Mouse (Mus musculus) myocyte (in vitro differentiated cells): Measurements from ENCODE around the gene R3hdm4.

Experiments
- CEBPB ChIP-seq: IDR thresholded peaks from 2 replicates; pipeline ENCODE4 v1.6.1; 2011; ENCODE audit warnings: mild to moderate bottlenecking, moderate library complexity; ENCODE audit not compliant: poor library complexity, insufficient read depth, severe bottlenecking
- E2F4 ChIP-seq: IDR thresholded peaks from one replicate; pipeline ENCODE4 v1.6.1; 2011; ENCODE audit warnings: mild to moderate bottlenecking, control low read depth, moderate library complexity; ENCODE audit not compliant: insufficient read depth
- MAX ChIP-seq: IDR thresholded peaks from one replicate; pipeline ENCODE4 v1.6.1; 2011; ENCODE audit warnings: low read depth, mild to moderate bottlenecking, control low read depth
- MYOD1 ChIP-seq, 3 experiments: IDR thresholded peaks; one replicate each; pipeline ENCODE4 v1.6.1; 2011; ENCODE audit warnings: control low read depth in 2 of 3, low read depth in 2 of 3, mild to moderate bottlenecking in 2 of 3, moderate library complexity in 1 of 3; ENCODE audit not compliant: insufficient read length in 2 of 3, control insufficient read depth in 1 of 3
- MYOG ChIP-seq, 3 experiments: IDR thresholded peaks; one replicate each; pipeline ENCODE4 v1.6.1; 2011; ENCODE audit warnings: control low read depth in 2 of 3, low read depth in 2 of 3, mild to moderate bottlenecking in 2 of 3; ENCODE audit not compliant: insufficient read length in 2 of 3, control insufficient read depth in 1 of 3, insufficient read depth in 1 of 3
- POLR2A ChIP-seq: IDR thresholded peaks from one replicate; pipeline ENCODE4 v1.6.1; 2011; ENCODE audit warnings: low read depth, mild to moderate bottlenecking, control low read depth, moderate library complexity; ENCODE audit not compliant: insufficient read length
- POLR2AphosphoS2 ChIP-seq: IDR thresholded peaks from one replicate; pipeline ENCODE4 v1.6.1; 2011; ENCODE audit warnings: low read depth, control low read depth; ENCODE audit not compliant: insufficient read length
- TCF12 ChIP-seq: IDR thresholded peaks from one replicate; pipeline ENCODE4 v1.6.1; 2011; ENCODE audit warnings: mild to moderate bottlenecking, control low read depth; ENCODE audit not compliant: poor library complexity, insufficient read depth, severe bottlenecking
- TCF3 ChIP-seq: IDR thresholded peaks from one replicate; pipeline ENCODE4 v1.6.1; 2011; ENCODE audit warnings: low read depth, control low read depth; ENCODE audit not compliant: insufficient read length
- USF1 ChIP-seq: IDR thresholded peaks from one replicate; pipeline ENCODE4 v1.6.1; 2011; ENCODE audit warnings: low read depth, mild to moderate bottlenecking, control low read depth, moderate library complexity

DNA sequence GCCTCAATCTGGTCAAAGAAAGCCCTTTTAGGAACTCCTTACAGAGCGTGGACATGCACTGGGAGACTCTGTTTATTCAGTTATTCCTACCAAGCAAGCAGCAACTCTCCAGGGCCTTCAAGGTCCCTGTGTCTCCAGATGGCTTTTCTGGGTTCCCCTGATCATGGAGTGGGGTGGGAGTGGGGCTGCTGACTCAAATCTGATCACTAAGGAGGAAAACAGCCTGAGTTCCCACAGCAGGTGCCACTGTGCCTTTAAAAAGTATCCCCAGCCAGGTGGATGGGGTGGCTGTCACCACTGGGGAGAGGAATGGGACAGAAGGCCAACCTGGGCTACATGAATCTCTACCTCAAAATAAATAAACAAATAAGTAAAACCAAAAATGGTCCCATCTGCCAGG lies 22.0 kb upstream of the R3hdm4 start:
- TF ChIP-seq MAX (no peak), POLR2A (no peak), TCF12 (no peak), E2F4 (no peak), POLR2AphosphoS2 (no peak), CEBPB (no peak), MYOD1 (IDR thresholded peaks at IDR 0.05; ENCODE audit: control insufficient read depth in 1 of 3, insufficient read length in 2 of 3, low read depth in 2 of 3) (no peak), MYOG (IDR thresholded peaks at IDR 0.05; ENCODE audit: control insufficient read depth in 1 of 3, insufficient read depth in 1 of 3, insufficient read length in 2 of 3, low read depth in 2 of 3) (no peak), USF1 (no peak), TCF3 (no peak)
